Comparison of ENCODE assay signal across 29 mouse cellular contexts in the genomic region with DNA sequence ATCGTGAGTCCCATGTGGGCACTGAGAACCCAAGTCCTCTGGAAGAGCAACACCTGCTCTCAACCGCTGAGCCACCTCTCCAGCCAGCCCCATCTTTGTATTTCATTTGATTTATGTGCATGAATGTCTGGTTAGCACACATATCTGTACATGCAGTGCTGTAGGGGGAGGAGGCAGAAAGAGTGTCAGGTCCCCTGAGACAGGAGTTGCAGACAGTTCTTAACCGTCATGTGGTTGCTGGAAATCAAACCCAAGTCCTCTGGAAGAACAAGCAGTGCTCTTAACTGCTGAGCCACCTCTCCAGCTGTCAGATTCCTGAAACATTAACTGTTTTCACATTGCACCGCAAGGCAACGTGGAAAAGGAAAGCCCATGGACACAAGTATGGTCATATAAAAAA. TPM values are rescaled to one million over a fixed set of nuclear protein-coding genes. Genes with fewer than 3 reads are reported as not detected.
"Had no signal": no experiment of that assay in that cellular context is flagged by ENCODE, and none has a peak within 500 bp of the region (broad histone marks: within the 10 kb centered on the region; RNA-seq: fewer than 3 reads in every experiment).

No protein-coding gene starts in this region.

- H3K36me3 ChIP-seq: heart, embryonic 12.5 days; hindbrain, embryonic 13.5 days; hindbrain, embryonic 15.5 days; kidney, embryonic 15.5 days; limb, embryonic 13.5 days; limb, embryonic 15.5 days; liver, embryonic 12.5 days had no signal

- H3K27ac ChIP-seq: heart, adult 2 months; hindbrain, embryonic 13.5 days; hindbrain, embryonic 15.5 days; hindbrain, postnatal 0 days; kidney, embryonic 15.5 days; kidney, postnatal 0 days; limb, embryonic 13.5 days; limb, embryonic 15.5 days; liver, embryonic 12.5 days; liver, embryonic 14.5 days had no signal

- H3K4me3 ChIP-seq: heart, adult 2 months; heart, embryonic 12.5 days; hindbrain, embryonic 13.5 days; hindbrain, embryonic 15.5 days; kidney, embryonic 15.5 days; limb, embryonic 13.5 days; limb, embryonic 15.5 days; liver, embryonic 12.5 days had no signal

- H3K9me3 ChIP-seq: hindbrain, embryonic 13.5 days; hindbrain, embryonic 15.5 days; kidney, embryonic 15.5 days; limb, embryonic 13.5 days; limb, embryonic 15.5 days; liver, embryonic 12.5 days had no signal

- DNase-seq: gastrocnemius, postnatal 14 days; gastrocnemius, postnatal 36 days; heart, adult 2 months; heart, postnatal 10 days; heart, postnatal 36 days; kidney, adult 11 months; kidney, adult 2 months; kidney, adult 9 months; kidney, postnatal 14 days; kidney, postnatal 36 days; layer of hippocampus, adult 9-11 months; layer of hippocampus, postnatal 36 days; left cerebral cortex, postnatal 4 days had no signal

- ATAC-seq: hindbrain, postnatal 0 days; intestine, embryonic 16.5 days; liver, embryonic 12.5 days had no signal

- H3K4me2 ChIP-seq: heart, embryonic 12.5 days; hindbrain, embryonic 13.5 days; hindbrain, embryonic 15.5 days; kidney, embryonic 15.5 days; limb, embryonic 13.5 days; limb, embryonic 15.5 days; liver, embryonic 12.5 days had no signal

- H3K9ac ChIP-seq: heart, embryonic 12.5 days; hindbrain, embryonic 13.5 days; hindbrain, embryonic 15.5 days; kidney, embryonic 15.5 days; limb, embryonic 13.5 days; limb, embryonic 15.5 days; liver, embryonic 12.5 days; liver, embryonic 14.5 days had no signal

RNA-seq across cellular contexts. Expression of a gene that starts 3.4 kb away (rescaled TPM):
- polyA plus RNA-seq: gonadal fat pad, adult 2 months; heart, adult 2 months; heart, embryonic 12.5 days; heart, embryonic 14.5 days; hindbrain, embryonic 13.5 days; kidney, embryonic 15.5 days; kidney, postnatal 0 days; limb, embryonic 13.5 days; limb, embryonic 15.5 days; liver, adult 2 months; liver, embryonic 12.5 days; liver, embryonic 14.5 days had no signal

RNA-seq across cellular contexts. Expression of a gene that starts 5.8 kb away (rescaled TPM):
- polyA plus RNA-seq: hindbrain, embryonic 11.5 days had no signal

RNA-seq across cellular contexts. Expression of a gene that starts 16.8 kb away (rescaled TPM):
- polyA plus RNA-seq: liver, adult 2 months had no signal

RNA-seq across cellular contexts. Expression of a gene that starts 26.9 kb away (rescaled TPM):
- polyA plus RNA-seq: large intestine, adult 2 months; liver, adult 2 months had no signal
